Comparison of ENCODE assay signal across 21 mouse cellular contexts in the genomic region with DNA sequence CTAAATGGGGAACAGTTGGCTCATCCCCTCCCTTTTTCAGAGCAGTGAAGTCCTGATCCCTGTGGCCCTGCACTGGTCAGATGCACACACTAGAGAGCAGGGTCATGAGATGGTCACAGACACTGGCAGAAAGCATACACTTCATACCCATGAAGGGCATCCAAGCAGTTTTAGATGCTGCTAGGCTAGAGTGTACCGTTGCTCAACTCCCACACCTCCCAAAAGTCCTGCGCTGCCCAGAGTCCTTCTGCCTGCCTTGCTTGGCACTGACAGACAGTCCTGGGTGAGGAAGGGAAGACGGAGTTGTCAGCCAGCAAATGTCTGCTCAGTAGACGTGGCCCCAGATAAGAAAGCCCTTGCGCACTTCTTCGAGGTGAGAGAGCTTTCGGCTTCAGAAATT. TPM values are rescaled to one million over a fixed set of nuclear protein-coding genes. Genes with fewer than 3 reads are reported as not detected.
DNase-seq lines count a peak whose midpoint lies in the region; TF ChIP-seq lines count a peak whose summit lies in the region.
"Had no signal": no experiment of that assay in that cellular context is flagged by ENCODE, and none has a peak within 500 bp of the region (broad histone marks: within the 10 kb centered on the region; RNA-seq: fewer than 3 reads in every experiment).

No protein-coding gene starts in this region.

- TF ChIP-seq CTCF in gastrocnemius, adult 2 months (IDR thresholded peaks at IDR 0.05) = no peak

- no peaks in the 10 kb centered on the region for H3K36me3 ChIP-seq in heart, embryonic 10.5 days
- H3K36me3 ChIP-seq: embryonic facial prominence, embryonic 13.5 days; embryonic facial prominence, embryonic 15.5 days; forebrain, embryonic 10.5 days; forebrain, embryonic 12.5 days had no signal

- H3K27me3 ChIP-seq in heart, embryonic 10.5 days (ENCODE audit: insufficient read depth, poor library complexity, severe bottlenecking) = no peaks in the 10 kb centered on the region
- H3K27me3 ChIP-seq: embryonic facial prominence, embryonic 13.5 days; embryonic facial prominence, embryonic 15.5 days; forebrain, embryonic 12.5 days had no signal

- intact Hi-C loops in gastrocnemius, adult 2 months (cut with DNase I) = no loop called here

- H3K9me3 ChIP-seq in heart, embryonic 10.5 days = no peaks in the 10 kb centered on the region
- H3K9me3 ChIP-seq: embryonic facial prominence, embryonic 13.5 days; embryonic facial prominence, embryonic 15.5 days; forebrain, embryonic 10.5 days; forebrain, embryonic 12.5 days had no signal

- no peak overlapping the region for H3K4me3 ChIP-seq in gastrocnemius, adult 2 months
- H3K4me3 ChIP-seq in heart, embryonic 10.5 days = no peak overlapping the region
- H3K4me3 ChIP-seq: embryonic facial prominence, embryonic 13.5 days; embryonic facial prominence, embryonic 15.5 days; erythroblast, embryonic 14.5 days; forebrain, embryonic 10.5 days; forebrain, embryonic 12.5 days had no signal

- no peak overlapping the region; the same call in 1 of the 2 replicates for H3K27ac ChIP-seq in gastrocnemius, adult 2 months
- no peak overlapping the region for H3K27ac ChIP-seq in heart, embryonic 10.5 days
- H3K27ac ChIP-seq: embryonic facial prominence, embryonic 13.5 days; embryonic facial prominence, embryonic 15.5 days; forebrain, embryonic 10.5 days; forebrain, embryonic 12.5 days had no signal

- peak; percentile 27 for DNase-seq in adrenal gland, postnatal 14 days
- no peak for DNase-seq in adrenal gland, adult (ENCODE audit: inconsistent age in 2 of 2, low spot score in 1 of 2)
- peak; percentile 50 for DNase-seq in gastrocnemius, adult 2 months
- DNase-seq in gastrocnemius, postnatal 4 days (ENCODE audit: low spot score in 2 of 2) = no peak
- peak; percentile 87 for DNase-seq in heart, adult 11 months
- DNase-seq in heart, embryonic 10.5 days (ENCODE audit: low spot score) = no peak
- DNase-seq: adrenal gland, postnatal 25 days; cerebellum, adult 11 months; cerebellum, adult 18-20 months; cerebellum, adult 8-10 months; cerebellum, adult 9-11 months; cerebellum, postnatal 14 days; cerebellum, postnatal 36 days; embryo, embryonic 11 days had no signal

- no peaks in the 10 kb centered on the region for H3K4me1 ChIP-seq in heart, embryonic 10.5 days
- H3K4me1 ChIP-seq: embryonic facial prominence, embryonic 13.5 days; embryonic facial prominence, embryonic 15.5 days; forebrain, embryonic 10.5 days; forebrain, embryonic 12.5 days had no signal

- 66% methylated on average over 7 of the region's 7 CpGs for WGBS in heart, embryonic 10.5 days

RNA-seq across cellular contexts. Expression of gene Cdh13, which starts 33.6 kb away (rescaled TPM):
- 19.8 and 27.9 TPM in 2 replicates for total RNA-seq in adrenal gland, postnatal 14 days (2021)
- 100 to 1,000 TPM in 1 of 2 experiments, 10 to 100 TPM in 1; 88.3 to 104 TPM for total RNA-seq in gastrocnemius, adult 2 months (2021)
- total RNA-seq in gastrocnemius, postnatal 4 days (2021) = 100 to 1,000 TPM; 136 to 141 TPM
- polyA plus RNA-seq in heart, embryonic 10.5 days (2016; fragmentation: Nextera tagmentation; extraction: Ambion mirVana) = 14.4 and 28.6 TPM in 2 replicates
- total RNA-seq: common myeloid progenitor, adult 5-6 weeks; MEL had no signal
- polyA plus RNA-seq: erythroblast, embryonic 14.5 days had no signal

Comparison
In these comparisons a context has a peak if more than half of its experiments do, and no peak if none do; other contexts are left out.
1. DNase-seq: peak in adrenal gland, postnatal 14 days (single experiment), gastrocnemius, adult 2 months (single experiment) and heart, adult 11 months (single experiment); none in adrenal gland, adult (0 of 2), gastrocnemius, postnatal 4 days (0 of 2) and heart, embryonic 10.5 days (single experiment).